Mouse (Mus musculus) kidney, adult 2 months (tissue): Measurements from ENCODE around the gene Fyb2. TPM values are rescaled to one million over a fixed set of nuclear protein-coding genes. Genes with fewer than 3 reads are reported as not detected.
A peak's percentile ranks its signal among the peaks of the same experiment; 100 is the strongest.

Experiments
- DNase-seq: peaks from one replicate; pipeline ENCODE4 v3.0.0; 2021
- H3K27ac ChIP-seq: fragments of 200-500 bp; 2 replicates; pipeline ENCODE4 v1.5.1; 2012; ENCODE audit warnings: low read depth, low read length, control low read depth, inconsistent platforms; ENCODE audit not compliant: insufficient read depth
- H3K27me3 ChIP-seq: fragments of 200-500 bp; replicated peaks from 2 replicates; pipeline ENCODE4 v1.6.1; 2012; ENCODE audit warnings: mild to moderate bottlenecking, moderate library complexity, low read length, inconsistent platforms; ENCODE audit not compliant: control insufficient read depth, insufficient read depth
- H3K36me3 ChIP-seq: fragments of 200-500 bp; 2 replicates; pipeline ENCODE4 v1.6.1; 2012; ENCODE audit warnings: mild to moderate bottlenecking, moderate library complexity, low read length, inconsistent platforms; ENCODE audit not compliant: control insufficient read depth, insufficient read depth
- H3K4me1 ChIP-seq: fragments of 200-500 bp; 2 replicates; pipeline ENCODE4 v1.6.1; 2011; ENCODE audit warnings: low read length; ENCODE audit not compliant: control insufficient read depth, insufficient read depth
- H3K4me3 ChIP-seq: fragments of 200-500 bp; 2 replicates; pipeline ENCODE4 v1.5.1; 2011; ENCODE audit warnings: mild to moderate bottlenecking, low read depth, low read length, control low read depth; ENCODE audit not compliant: insufficient read depth
- CTCF ChIP-seq: fragments of 200-500 bp; conservative IDR thresholded peaks from 2 replicates; pipeline ENCODE4 v1.5.1; 2011; ENCODE audit warnings: low read depth, mild to moderate bottlenecking, control low read depth, low read length, moderate library complexity, mixed read lengths; ENCODE audit not compliant: insufficient read depth, insufficient read length
- POLR2A ChIP-seq: fragments of 200-500 bp; IDR thresholded peaks from one replicate; pipeline ENCODE4 v1.6.1; 2011; ENCODE audit warnings: low read depth, low read length, control low read depth
- WGBS: fragments of 180-500 bp; shearing (Covaris S2); methylation state at CpG from one replicate; pipeline ENCODE4 v1.1.7; 2018; 5-methylcytosine and 5-hydroxymethylcytosine counted together
- polyA plus RNA-seq: library from polyadenylated mRNA; depleted of rRNA; stranded (reverse); fragments of >200 nt; gene quantifications from 2 replicates; pipeline ENCODE4 v1.2.3, GENCODE M21; 2012

Gene Fyb2
- polyA plus RNA-seq, 1 experiment, result 0.48 TPM

- no peak for TF ChIP-seq CTCF
- no peak for TF ChIP-seq POLR2A
- no peak overlapping the region; the same call in 1 of the 2 replicates for H3K27ac ChIP-seq
- DNase-seq, result peak; percentile 52
- no peaks in the 10 kb centered on the region for H3K27me3 ChIP-seq
- peaks cover 7% of the 10 kb centered on the region; the same call in 1 of the 2 replicates for H3K4me1 ChIP-seq
- no peaks in the 10 kb centered on the region for H3K36me3 ChIP-seq
- WGBS, result 74% methylated on average over 2 of the region's 2 CpGs
- H3K4me3 ChIP-seq, result no peak overlapping the region
Observed at GRCm38 (mm10) chr4:104972606-104973005, 59.4 kb downstream of the Fyb2 start.

DNA sequence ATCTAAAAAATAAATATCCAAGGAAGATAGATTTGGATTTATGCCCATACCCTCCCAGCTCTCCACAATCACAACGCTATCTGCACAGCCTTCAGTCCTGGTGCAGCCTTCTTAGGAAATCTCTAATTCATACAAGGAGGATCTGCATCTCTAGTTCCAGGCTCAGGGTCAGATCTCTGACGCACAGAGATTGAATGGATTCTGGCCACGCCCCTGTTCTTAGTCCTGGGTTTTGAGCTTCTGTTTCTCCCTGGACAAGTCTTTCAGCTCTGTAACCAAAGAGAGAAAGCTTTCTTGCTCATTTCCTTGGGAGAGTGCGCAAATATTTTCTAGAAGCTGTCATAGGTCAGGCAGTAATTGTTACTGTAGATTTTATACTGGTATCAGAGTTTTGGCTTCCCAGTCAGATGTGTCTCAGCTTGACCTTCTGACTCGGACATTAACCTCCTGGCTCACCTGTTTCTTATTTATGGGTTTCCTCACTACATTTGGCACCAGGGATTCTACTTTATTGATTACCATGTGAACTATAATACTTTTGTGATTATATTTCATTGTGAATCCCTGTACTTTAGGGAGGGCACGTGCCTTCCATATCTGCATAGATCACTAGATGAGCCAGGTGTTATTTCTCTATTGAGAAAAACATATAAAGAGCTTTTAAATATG, 62.0 kb downstream of the Fyb2 start:
- peaks cover 7% of the 10 kb centered on the region; the same call in 1 of the 2 replicates for H3K4me1 ChIP-seq
- no peaks in the 10 kb centered on the region for H3K36me3 ChIP-seq
- 90% methylated on average over 6 of the region's 6 CpGs for WGBS
- H3K27me3 ChIP-seq, result no peaks in the 10 kb centered on the region
- no peak overlapping the region for H3K4me3 ChIP-seq
- DNase-seq, result no peak
- H3K27ac ChIP-seq, result no peak overlapping the region
- no peak for TF ChIP-seq POLR2A
- no peak for TF ChIP-seq CTCF

DNA sequence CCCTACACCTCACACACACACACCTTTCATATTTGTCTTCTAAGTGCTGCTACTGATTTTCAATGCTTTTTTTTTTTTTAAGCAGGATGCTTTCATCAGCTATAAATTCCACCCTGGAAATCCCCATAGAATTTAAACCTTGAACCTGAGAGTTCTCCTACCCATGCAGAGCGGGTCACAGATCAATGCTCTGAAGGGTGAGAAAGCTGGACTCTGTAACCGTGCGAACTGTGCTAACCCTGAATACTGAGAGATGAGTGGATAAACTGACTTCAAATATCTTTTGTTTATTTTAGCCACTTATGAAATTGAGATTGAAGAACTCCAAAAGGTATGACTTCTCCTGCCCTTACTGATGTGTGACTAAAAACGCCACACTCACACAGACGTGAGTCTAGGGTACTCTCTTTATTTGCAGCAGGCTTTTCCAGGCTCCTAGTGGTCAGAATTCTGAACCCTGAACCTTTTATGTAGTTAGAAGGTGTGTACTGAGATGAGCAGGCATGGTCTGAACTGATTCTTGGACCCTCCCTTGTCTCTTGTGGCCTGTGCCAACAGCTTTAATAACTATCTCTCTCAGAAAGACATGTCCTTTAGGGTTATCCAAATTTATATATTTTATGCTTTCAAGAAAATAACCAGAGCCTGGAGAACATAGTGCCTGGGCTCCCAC, 72.8 kb downstream of the Fyb2 start:
- H3K36me3 ChIP-seq, result no peaks in the 10 kb centered on the region
- TF ChIP-seq POLR2A (no peak), CTCF (no peak)
- WGBS, result 49% methylated on average over 5 of the region's 5 CpGs
- H3K27me3 ChIP-seq, result no peaks in the 10 kb centered on the region
- no peak overlapping the region for H3K4me3 ChIP-seq
- peaks cover 16% of the 10 kb centered on the region; the same call in 1 of the 2 replicates for H3K4me1 ChIP-seq
- peak; percentile 83 for DNase-seq
- H3K27ac ChIP-seq, result peak overlapping the region; percentile 90

DNA sequence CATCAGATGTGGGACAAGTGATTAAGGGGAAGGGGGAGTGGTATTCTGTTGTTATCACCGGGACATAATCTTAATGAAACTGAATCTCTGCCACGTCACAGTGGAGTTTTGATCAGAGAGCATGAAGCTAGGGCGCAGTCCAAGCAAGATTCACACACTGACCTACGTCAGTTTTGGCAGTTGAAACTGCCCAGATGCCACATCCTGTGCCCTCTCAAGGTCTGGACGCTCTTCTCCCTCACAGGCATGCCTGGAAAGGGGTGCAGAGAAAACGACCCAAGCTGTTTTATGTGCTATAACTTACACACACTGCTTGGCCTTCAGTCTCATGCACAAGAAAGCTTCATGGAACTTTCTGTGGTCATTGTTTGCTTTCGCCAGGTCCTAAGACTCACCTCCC, 74.4 kb downstream of the Fyb2 start:
- H3K27ac ChIP-seq, result no peak overlapping the region
- WGBS, result 57% methylated on average over 7 of the region's 7 CpGs
- DNase-seq, result peak; percentile 18

DNA sequence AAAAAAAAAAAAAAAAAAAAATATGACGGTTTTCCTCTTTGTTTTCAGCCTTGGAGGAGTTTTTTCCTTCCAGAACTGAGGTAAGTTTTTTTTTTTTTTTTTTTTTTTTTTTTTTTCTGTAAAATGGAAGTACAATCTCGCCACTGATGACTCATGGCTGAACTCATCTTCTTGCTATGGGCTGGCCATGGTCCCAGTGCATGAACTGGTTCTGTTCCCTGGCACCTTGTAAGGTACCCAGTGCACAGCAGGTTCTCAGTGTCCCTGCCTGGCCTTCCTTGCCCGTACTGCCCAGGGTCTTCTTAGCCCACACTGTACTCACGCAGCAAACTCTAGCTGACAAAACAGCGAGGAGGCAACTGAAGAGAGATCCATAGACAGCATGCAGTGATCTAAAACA, 74.8 kb downstream of the Fyb2 start:
- no peaks in the 10 kb centered on the region for H3K36me3 ChIP-seq
- DNase-seq, result no peak
- TF ChIP-seq CTCF, result no peak
- no peak for TF ChIP-seq POLR2A
- no peak overlapping the region for H3K4me3 ChIP-seq
- no peaks in the 10 kb centered on the region for H3K27me3 ChIP-seq
- peaks cover 23% of the 10 kb centered on the region; the same call in 1 of the 2 replicates for H3K4me1 ChIP-seq
- WGBS, result 64% methylated on average over 5 of the region's 5 CpGs
- no peak overlapping the region for H3K27ac ChIP-seq

More for the DNA sequence above, 74.4 kb downstream of the Fyb2 start:
- Histone ChIP-seq H3K4me1 (peaks cover 23% of the 10 kb centered on the region; the same call in 1 of the 2 replicates), H3K4me3 (no peak overlapping the region), H3K36me3 (no peaks in the 10 kb centered on the region), H3K27me3 (no peaks in the 10 kb centered on the region)
- TF ChIP-seq POLR2A, result no peak
- no peak for TF ChIP-seq CTCF

GRCm38 (mm10) chr4:104988709-104989108, 75.5 kb downstream of the Fyb2 start:
- Histone ChIP-seq H3K4me1 (peaks cover 23% of the 10 kb centered on the region; the same call in 1 of the 2 replicates), H3K27me3 (no peaks in the 10 kb centered on the region), H3K36me3 (no peaks in the 10 kb centered on the region), H3K27ac (no peak overlapping the region), H3K4me3 (no peak overlapping the region)
- 92% methylated on average over 7 of the region's 7 CpGs for WGBS
- no peak for DNase-seq
- no peak for TF ChIP-seq POLR2A
- TF ChIP-seq CTCF, result no peak

DNA sequence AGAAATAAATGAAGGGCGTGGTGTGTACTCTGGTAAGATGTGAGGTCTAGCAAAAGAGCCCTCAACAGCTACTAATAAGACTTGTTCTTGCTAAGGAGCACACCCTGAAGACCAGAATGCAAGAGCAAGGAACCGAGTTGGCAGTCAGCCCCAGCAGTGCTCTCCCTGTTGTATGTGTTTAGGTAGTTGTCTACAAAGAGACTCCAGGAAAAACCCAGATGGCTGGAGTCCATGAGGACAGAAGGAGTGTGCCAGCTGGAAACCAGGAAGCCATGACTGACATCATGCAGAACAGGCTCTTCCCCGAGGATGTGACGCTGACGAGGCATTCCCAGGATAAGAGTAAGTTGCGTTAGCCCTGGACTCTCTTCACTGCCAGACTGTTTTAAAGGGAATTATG, 76.8 kb downstream of the Fyb2 start:
- Histone ChIP-seq H3K4me1 (peaks cover 23% of the 10 kb centered on the region; the same call in 1 of the 2 replicates), H3K36me3 (no peaks in the 10 kb centered on the region), H3K4me3 (no peak overlapping the region), H3K27ac (no peak overlapping the region), H3K27me3 (no peaks in the 10 kb centered on the region)
- WGBS, result 76% methylated on average over 6 of the region's 6 CpGs
- TF ChIP-seq CTCF, result no peak
- TF ChIP-seq POLR2A, result no peak
- DNase-seq, result no peak
